Mouse (Mus musculus) spleen, postnatal 4 days (tissue): Measurements from ENCODE around the gene Slc11a2.
"Not testable (repeated sequence)": the region's sequence is repeated elsewhere in the genome, so short reads cannot be mapped to it uniquely, and the experiment has no call there.

Experiments used
- DNase-seq, 2 experiments: peaks; one replicate each; pipeline ENCODE4 v3.0.0; 2022; ENCODE audit warnings: low spot score in 2 of 2

Slc11a2 gene

GRCm38 (mm10) chr15:100403318-100404000, 21.4 kb downstream of the Slc11a2 start:
- DNase-seq, result no peak

GRCm38 (mm10) chr15:100402798-100403197, 22.1 kb downstream of the Slc11a2 start:
- no peak for DNase-seq

- DNase-seq, result no peak
These were observed 22.5 kb downstream of the Slc11a2 start for GRCm38 (mm10) chr15:100402347-100402746.

- no peak for DNase-seq
These were observed 23.1 kb downstream of the Slc11a2 start for GRCm38 (mm10) chr15:100401811-100402210.

GRCm38 (mm10) chr15:100400592-100401250, 24.2 kb downstream of the Slc11a2 start:
- DNase-seq, result no peak

- DNase-seq, result no peak
These were observed 29.3 kb downstream of the Slc11a2 start for GRCm38 (mm10) chr15:100395561-100395960.

- no peak for DNase-seq
These were observed 31.9 kb downstream of the Slc11a2 start for GRCm38 (mm10) chr15:100393016-100393415.

- DNase-seq, result no peak
These were observed 33.3 kb downstream of the Slc11a2 start for GRCm38 (mm10) chr15:100391599-100391998.

- no peak for DNase-seq
These were observed 33.8 kb downstream of the Slc11a2 start for GRCm38 (mm10) chr15:100391066-100391465.

GRCm38 (mm10) chr15:100388886-100389285, 36.0 kb downstream of the Slc11a2 start:
- no peak for DNase-seq

- no peak for DNase-seq
These were observed 36.5 kb downstream of the Slc11a2 start for GRCm38 (mm10) chr15:100388224-100388835.

- no peak for DNase-seq
These were observed 37.2 kb downstream of the Slc11a2 start for GRCm38 (mm10) chr15:100387544-100388223.

GRCm38 (mm10) chr15:100385705-100386104, 39.2 kb downstream of the Slc11a2 start:
- no peak for DNase-seq

GRCm38 (mm10) chr15:100380104-100380503, 44.8 kb downstream of the Slc11a2 start:
- peak in 1 of 2 experiments; percentile 52 for DNase-seq

GRCm38 (mm10) chr15:100379658-100380057, 45.2 kb downstream of the Slc11a2 start:
- DNase-seq, result no peak

GRCm38 (mm10) chr15:100377847-100378505, 46.9 kb downstream of the Slc11a2 start:
- peak in 1 of 2 experiments; percentile 49 for DNase-seq

- DNase-seq, result peak; percentile 60 to 73
These were observed 49.8 kb downstream of the Slc11a2 start for GRCm38 (mm10) chr15:100375066-100375465.

GRCm38 (mm10) chr15:100367119-100367518, 57.8 kb downstream of the Slc11a2 start:
- DNase-seq, result no peak

- not testable (repeated sequence) for DNase-seq
These were observed 58.9 kb downstream of the Slc11a2 start for GRCm38 (mm10) chr15:100365967-100366366.

GRCm38 (mm10) chr15:100364242-100364641, 60.6 kb downstream of the Slc11a2 start, which contains the start of gene Higd1c:
Gene Higd1c (plus strand): TSS chr15:100364542.
- no peak for DNase-seq

- no peak for DNase-seq
These were observed 69.0 kb downstream of the Slc11a2 start for GRCm38 (mm10) chr15:100355876-100356275.

- DNase-seq, result not testable (repeated sequence)
These were observed 71.5 kb downstream of the Slc11a2 start for GRCm38 (mm10) chr15:100353399-100353798.
